ENCODE assay signal across 22 mouse cellular contexts in genomic region chr1:179981680-179982079, GRCm38 (mm10). TPM values are rescaled to one million over a fixed set of nuclear protein-coding genes. Genes with fewer than 3 reads are reported as not detected.
DNase-seq lines count a peak whose midpoint lies in the region; ATAC-seq and TF ChIP-seq lines count a peak whose summit lies in the region.
"Had no signal": no experiment of that assay in that cellular context is flagged by ENCODE, and none has a peak within 500 bp of the region (broad histone marks: within the 10 kb centered on the region; RNA-seq: fewer than 3 reads in every experiment).

No protein-coding gene starts in this region.

- peak; percentile 62; the same call in 1 of the 2 replicates for ATAC-seq in liver, embryonic 11.5 days (replicated peaks; ENCODE audit: low FRiP score)
- ATAC-seq in liver, embryonic 14.5 days (ENCODE audit: insufficient read depth), result peak; percentile 64; the same call in 1 of the 2 replicates
- peak; percentile 57; the same call in 1 of the 2 replicates for ATAC-seq in megakaryocyte-erythroid progenitor cell, adult 5-6 weeks (replicated peaks; ENCODE audit: low FRiP score, low TSS enrichment, poor library complexity, severe bottlenecking)
- ATAC-seq: forebrain, embryonic 13.5 days; forebrain, embryonic 16.5 days; hindbrain, embryonic 16.5 days had no signal

- no peaks in the 10 kb centered on the region; the same call in 1 of the 2 replicates for H3K36me3 ChIP-seq in liver, embryonic 11.5 days (ENCODE audit: control insufficient read depth, insufficient read depth, low read length)
- H3K36me3 ChIP-seq in liver, embryonic 14.5 days (replicated peaks; ENCODE audit: control insufficient read depth, insufficient read depth, low read depth), result peaks cover 2% of the 10 kb centered on the region; the same call in 1 of the 2 replicates

- 0 out of 2 replicates have a peak, but pooled peaks have one; percentile 9 for TF ChIP-seq EP300 in liver, embryonic 14.5 days (IDR thresholded peaks at IDR 0.05; ENCODE audit: low read depth)

- H3K4me2 ChIP-seq in liver, embryonic 11.5 days, result no peak overlapping the region
- H3K4me2 ChIP-seq in liver, embryonic 14.5 days (ENCODE audit: low read depth), result no peak overlapping the region
- H3K4me2 ChIP-seq: forebrain, embryonic 13.5 days; heart, embryonic 11.5 days; hindbrain, embryonic 13.5 days had no signal

- no peaks in the 10 kb centered on the region for H3K27me3 ChIP-seq in liver, embryonic 11.5 days (replicated peaks; ENCODE audit: control insufficient read depth, insufficient read depth, low read length)
- H3K27me3 ChIP-seq in liver, embryonic 14.5 days (ENCODE audit: control insufficient read depth, insufficient read depth, low read length), result no peaks in the 10 kb centered on the region
- H3K27me3 ChIP-seq: CH12.LX; forebrain, embryonic 13.5 days; hindbrain, embryonic 13.5 days had no signal

- no peak overlapping the region for H3K9ac ChIP-seq in liver, embryonic 11.5 days (ENCODE audit: low read depth, low read length)
- H3K9ac ChIP-seq in liver, embryonic 14.5 days (replicated peaks), result no peak overlapping the region
- H3K9ac ChIP-seq: forebrain, embryonic 13.5 days; hindbrain, embryonic 13.5 days had no signal

- no peak for DNase-seq in liver, embryonic 11.5 days (ENCODE audit: low spot score)
- no peak for DNase-seq in liver
- no peak for DNase-seq in liver, embryonic 14.5 days (ENCODE audit: low read depth in 3 of 3, low spot score in 3 of 3)
- DNase-seq in right cerebral cortex, postnatal 4 days, result no peak
- DNase-seq in cerebellum, adult 9-10 months, result no peak
- DNase-seq: adrenal gland, adult 8-10 months; adrenal gland, postnatal 25 days; B cell, adult 2 months; cerebellum, adult 11-12 months; cerebellum, adult 8-10 months; cerebellum, postnatal 14 days; gastrocnemius, postnatal 10 days; gastrocnemius, postnatal 36 days; heart, adult 2 months had no signal

- H3K9me3 ChIP-seq in liver, embryonic 11.5 days (ENCODE audit: control insufficient read depth, low read length), result peaks cover 6% of the 10 kb centered on the region; the same call in 1 of the 2 replicates
- no peaks in the 10 kb centered on the region for H3K9me3 ChIP-seq in liver, embryonic 14.5 days (ENCODE audit: control insufficient read depth, low read length)

- H3K27ac ChIP-seq in liver, embryonic 11.5 days (ENCODE audit: low read depth, low read length), result no peak overlapping the region
- no peak overlapping the region for H3K27ac ChIP-seq in liver, embryonic 14.5 days
- H3K27ac ChIP-seq: forebrain, embryonic 10.5 days; forebrain, embryonic 13.5 days; hindbrain, embryonic 13.5 days had no signal

- no peak overlapping the region for H3K4me3 ChIP-seq in liver, embryonic 11.5 days (ENCODE audit: low read depth, low read length)
- no peak overlapping the region for H3K4me3 ChIP-seq in liver, embryonic 14.5 days (ENCODE audit: insufficient read depth in 1 of 2, low read depth in 2 of 2, low read length in 2 of 2)
- H3K4me3 ChIP-seq: forebrain, embryonic 10.5 days; forebrain, embryonic 13.5 days; heart, adult 2 months; hindbrain, embryonic 13.5 days had no signal

- TF ChIP-seq CTCF in liver, embryonic 14.5 days (IDR thresholded peaks at IDR 0.05; ENCODE audit: low read depth), result no peak

- peaks cover 13% of the 10 kb centered on the region for H3K4me1 ChIP-seq in liver, embryonic 11.5 days (replicated peaks; ENCODE audit: control insufficient read depth, insufficient read depth, low read length)
- peaks cover 24 to 25% of the 10 kb centered on the region in 2 experiments for H3K4me1 ChIP-seq in liver, embryonic 14.5 days (replicated peaks; ENCODE audit: control insufficient read depth in 2 of 2, insufficient read depth in 2 of 2, low read length in 1 of 2)
- H3K4me1 ChIP-seq: forebrain, embryonic 13.5 days; hindbrain, embryonic 13.5 days had no signal

RNA-seq across cellular contexts. Expression of gene Cdc42bpa, which starts 21.4 kb away (rescaled TPM):
- 11.2 and 13.1 TPM in 2 replicates for polyA plus RNA-seq in liver, embryonic 11.5 days (2014; fragmentation: Nextera tagmentation; extraction: Ambion mirVana)
- polyA plus RNA-seq in liver, embryonic 14.5 days (2012; rRNA removed), result 7.5 and 9.1 TPM in 2 replicates
- polyA plus RNA-seq in liver, embryonic 14.5 days (2014; fragmentation: Nextera tagmentation; extraction: Ambion mirVana), result 8.1 and 8.2 TPM in 2 replicates
- 34.5 and 34.6 TPM in 2 replicates for total RNA-seq in megakaryocyte-erythroid progenitor cell, adult 5-6 weeks (2014; fragmentation: Nextera tagmentation)
- 25.1 and 29.7 TPM in 2 replicates for total RNA-seq in megakaryocyte-erythroid progenitor cell, adult 5-6 weeks (2017)
